Mouse (Mus musculus): ENCODE results near the gene Tbc1d16.

DNA sequence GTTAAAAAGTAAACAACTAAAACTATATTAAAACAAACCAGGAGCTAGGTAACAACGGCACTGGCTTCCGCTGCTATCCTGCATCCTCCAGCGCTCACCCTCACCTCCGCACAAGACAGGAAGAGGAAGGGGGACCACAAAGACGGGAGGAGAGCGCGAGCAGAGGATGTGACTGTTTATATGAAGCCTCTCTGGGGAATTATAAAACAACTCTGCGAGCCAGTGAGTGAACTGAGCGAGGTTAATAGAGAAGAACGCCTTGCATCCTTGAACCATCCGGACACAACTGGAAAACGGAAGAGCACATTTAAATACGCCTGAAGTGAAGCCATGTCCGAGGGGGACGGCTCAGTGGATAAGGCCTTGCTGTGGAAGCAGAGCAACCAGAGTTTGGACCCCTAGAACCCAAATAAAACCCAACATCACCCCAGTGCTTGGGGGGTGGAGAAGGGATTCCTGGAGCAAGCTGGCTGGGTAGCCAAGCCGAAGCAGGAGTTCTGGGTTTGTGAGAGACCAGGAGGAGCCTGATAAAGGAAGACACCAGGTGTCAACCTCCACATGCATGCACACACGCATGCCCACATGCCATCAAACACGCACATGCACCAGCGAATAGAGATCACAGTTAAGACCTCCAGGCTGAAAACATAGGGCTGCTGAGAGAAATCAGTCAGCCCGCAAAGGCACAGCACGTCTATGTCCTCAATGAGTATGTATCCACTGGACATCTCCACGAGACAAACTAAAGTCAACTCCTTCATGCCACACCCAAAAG, 65.2 kb downstream of the Tbc1d16 start:
- no peak for TF ChIP-seq CTCF (IDR thresholded peaks at IDR 0.05; ENCODE audit: extremely low read depth, insufficient read length, insufficient replicate concordance, low read depth, low read length)
- no peak for TF ChIP-seq POLR2A (IDR thresholded peaks at IDR 0.05; ENCODE audit: low read depth, low read length)

Data from small intestine, adult 2 months (tissue).